Mouse (Mus musculus) testis, adult 2 months (tissue): ENCODE measurements around the gene Hnrnpl. TPM values are rescaled to one million over a fixed set of nuclear protein-coding genes. Genes with fewer than 3 reads are reported as not detected.
"Not testable (repeated sequence)": the region's sequence is repeated elsewhere in the genome, so short reads cannot be mapped to it uniquely, and the experiment has no call there.

Experiments
- H3K27ac ChIP-seq: fragments of 200-500 bp; 2 replicates; pipeline ENCODE4 v1.5.1; 2012; ENCODE audit warnings: low read depth, low read length; ENCODE audit not compliant: control insufficient read depth, insufficient read depth
- H3K27me3 ChIP-seq: fragments of 200-500 bp; 2 replicates; pipeline ENCODE4 v1.6.1; 2012; ENCODE audit warnings: mild to moderate bottlenecking, low read length, moderate library complexity; ENCODE audit not compliant: control insufficient read depth, insufficient read depth
- H3K36me3 ChIP-seq: fragments of 200-500 bp; 2 replicates; pipeline ENCODE4 v1.6.1; 2012; ENCODE audit warnings: mild to moderate bottlenecking, low read length; ENCODE audit not compliant: control insufficient read depth, insufficient read depth
- H3K4me1 ChIP-seq: fragments of 200-500 bp; 2 replicates; pipeline ENCODE4 v1.6.1; 2012; ENCODE audit warnings: low read length; ENCODE audit not compliant: control insufficient read depth, insufficient read depth
- H3K4me3 ChIP-seq: fragments of 200-500 bp; 2 replicates; pipeline ENCODE4 v1.5.1; 2012; ENCODE audit warnings: low read depth, mild to moderate bottlenecking, low read length, moderate library complexity, mixed read lengths; ENCODE audit not compliant: control insufficient read depth
- CTCF ChIP-seq: fragments of 200-500 bp; IDR thresholded peaks from 2 replicates; pipeline ENCODE4 v1.5.1; 2012; ENCODE audit warnings: low read depth, mild to moderate bottlenecking, inconsistent platforms, low read length, moderate library complexity; ENCODE audit not compliant: control insufficient read depth, insufficient read depth, insufficient replicate concordance
- POLR2A ChIP-seq: fragments of 200-500 bp; IDR thresholded peaks from 2 replicates; pipeline ENCODE4 v1.6.1; 2012; ENCODE audit warnings: low read depth, mild to moderate bottlenecking, inconsistent platforms, low read length, moderate library complexity; ENCODE audit not compliant: control insufficient read depth
- polyA plus RNA-seq: library from polyadenylated mRNA; depleted of rRNA; stranded (reverse); fragments of >200 nt; gene quantifications from 2 replicates; pipeline ENCODE4 v1.2.3, GENCODE M21; 2012; rRNA removed

The Hnrnpl gene
- polyA plus RNA-seq, 1 experiment: 200 TPM

GRCm38 (mm10) chr7:28867508-28868340 lies 59.4 kb downstream of the Hnrnpl start:
- H3K27me3 ChIP-seq, H3K36me3 ChIP-seq, H3K27ac ChIP-seq: not testable (repeated sequence)
- H3K4me3 ChIP-seq: peak overlapping the region; percentile 10
- peak; percentile 65 for TF ChIP-seq CTCF
- H3K4me1 ChIP-seq: peaks cover 22% of the 10 kb centered on the region

GRCm38 (mm10) chr7:28870901-28871664 lies 62.7 kb downstream of the Hnrnpl start:
- Histone ChIP-seq H3K4me3 (no peak overlapping the region), H3K4me1 (peaks cover 8% of the 10 kb centered on the region), H3K27me3 (no peaks in the 10 kb centered on the region), H3K36me3 (no peaks in the 10 kb centered on the region), H3K27ac (no peak overlapping the region)
- TF ChIP-seq CTCF (no peak), POLR2A (peak; percentile 47; the same call in 1 of the 2 replicates)

Other genes with a start within 250 kb of the Hnrnpl start
- 234 and 246 TPM in 2 replicates for gene Samd4b, start 210.4 kb upstream of the Hnrnpl start, polyA plus RNA-seq
- 21.5 and 23.6 TPM in 2 replicates for gene Pak4, start 210.4 kb upstream of the Hnrnpl start, polyA plus RNA-seq
- gene Acp7, start 177.2 kb upstream of the Hnrnpl start, polyA plus RNA-seq: 7.5 and 11.7 TPM in 2 replicates
- 15.8 and 16.3 TPM in 2 replicates for gene Fbxo27, start 115.7 kb upstream of the Hnrnpl start, polyA plus RNA-seq
- gene Fbxo17, start 91.7 kb upstream of the Hnrnpl start, polyA plus RNA-seq: 7.2 and 8.1 TPM in 2 replicates
- 29.5 and 39.3 TPM in 2 replicates for gene Mrps12, start 66.7 kb upstream of the Hnrnpl start, polyA plus RNA-seq
- 12.5 and 13.6 TPM in 2 replicates for gene Sars2, start 66.5 kb upstream of the Hnrnpl start, polyA plus RNA-seq
- gene Ccer2, start 52.4 kb upstream of the Hnrnpl start, polyA plus RNA-seq: not detected in 2 replicates
- 144 and 203 TPM in 2 replicates for gene Sirt2, start 41.8 kb upstream of the Hnrnpl start, polyA plus RNA-seq
- 134 and 152 TPM in 2 replicates for gene Nfkbib, start 41.0 kb upstream of the Hnrnpl start, polyA plus RNA-seq
- 1.1 and 1.6 TPM in 2 replicates for gene Rinl, start 19.6 kb upstream of the Hnrnpl start, polyA plus RNA-seq
- gene Ech1, start 16.7 kb downstream of the Hnrnpl start, polyA plus RNA-seq: 124 and 147 TPM in 2 replicates
- 13.8 and 17.5 TPM in 2 replicates for gene Lgals4, start 25.3 kb downstream of the Hnrnpl start, polyA plus RNA-seq
- gene Lgals7, start 55.3 kb downstream of the Hnrnpl start, polyA plus RNA-seq: 1.4 and 1.7 TPM in 2 replicates
- 0.14 and 0.17 TPM in 2 replicates for gene Capn12, start 72.9 kb downstream of the Hnrnpl start, polyA plus RNA-seq
- 73.9 and 77.5 TPM in 2 replicates for gene Actn4, start 153.8 kb downstream of the Hnrnpl start, polyA plus RNA-seq
- gene Eif3k, start 173.3 kb downstream of the Hnrnpl start, polyA plus RNA-seq: 379 and 426 TPM in 2 replicates
- gene Map4k1, start 173.5 kb downstream of the Hnrnpl start, polyA plus RNA-seq: 58.8 and 83.2 TPM in 2 replicates